Mouse (Mus musculus) heart, embryonic 16.5 days (tissue): Measurements from ENCODE around the gene Tmem28. TPM values are rescaled to one million over a fixed set of nuclear protein-coding genes. Genes with fewer than 3 reads are reported as not detected.

ENCODE experiments used
- ATAC-seq: fragments of 200-750 bp; cut with Nextera tagmentation; replicated peaks from 2 replicates; pipeline ENCODE4 v1.8.0; 2017; ENCODE audit warnings: moderate number of reproducible peaks; ENCODE audit not compliant: insufficient read depth, low FRiP score; ENCODE audit errors: extremely low read depth
- H3K27ac ChIP-seq: fragments of 300-500 bp; sonication (generic); 2 replicates; pipeline ENCODE4 v1.5.1; 2014; ENCODE audit warnings: mild to moderate bottlenecking, low read length, control low read depth, moderate library complexity
- H3K27me3 ChIP-seq: fragments of 300-500 bp; sonication (generic); 2 replicates; pipeline ENCODE4 v1.6.1; 2014; ENCODE audit warnings: low read length, mixed read lengths; ENCODE audit not compliant: control insufficient read depth, insufficient read depth
- H3K36me3 ChIP-seq: fragments of 300-500 bp; sonication (generic); 2 replicates; pipeline ENCODE4 v1.6.1; 2014; ENCODE audit not compliant: control insufficient read depth, insufficient read depth
- H3K4me1 ChIP-seq: fragments of 300-500 bp; sonication (generic); 2 replicates; pipeline ENCODE4 v1.6.1; 2014; ENCODE audit warnings: low read length, mixed read lengths; ENCODE audit not compliant: control insufficient read depth, insufficient read depth
- H3K4me2 ChIP-seq: fragments of 300-500 bp; sonication (generic); 2 replicates; pipeline ENCODE4 v1.6.1; 2014; ENCODE audit warnings: low read depth, mild to moderate bottlenecking, control low read depth, low read length
- H3K4me3 ChIP-seq: fragments of 300-500 bp; sonication (generic); 2 replicates; pipeline ENCODE4 v1.5.1; 2014; ENCODE audit warnings: mild to moderate bottlenecking, control low read depth, low read length
- H3K9ac ChIP-seq: fragments of 300-500 bp; sonication (generic); 2 replicates; pipeline ENCODE4 v1.6.1; 2014; ENCODE audit warnings: low read length, control low read depth
- H3K9me3 ChIP-seq: fragments of 300-500 bp; sonication (generic); replicated peaks from 2 replicates; pipeline ENCODE4 v1.6.1; 2016; ENCODE audit warnings: low read length; ENCODE audit not compliant: control insufficient read depth
- WGBS: fragments of 180-500 bp; shearing (Covaris S2); extraction: QIAGEN DNeasy Blood & Tissue Kit; methylation state at CpG from one replicate; pipeline ENCODE4 v1.1.7; 2014; 5-methylcytosine and 5-hydroxymethylcytosine counted together
- polyA plus RNA-seq: library from polyadenylated mRNA; unstranded; fragments of >200 nt; fragmentation: Nextera tagmentation; extraction: Ambion mirVana; gene quantifications from 2 replicates; pipeline ENCODE4 v1.2.1, GENCODE M21; 2015

Gene Tmem28
- polyA plus RNA-seq, 1 experiment from 2014 or later, result 0.05 TPM

DNA sequence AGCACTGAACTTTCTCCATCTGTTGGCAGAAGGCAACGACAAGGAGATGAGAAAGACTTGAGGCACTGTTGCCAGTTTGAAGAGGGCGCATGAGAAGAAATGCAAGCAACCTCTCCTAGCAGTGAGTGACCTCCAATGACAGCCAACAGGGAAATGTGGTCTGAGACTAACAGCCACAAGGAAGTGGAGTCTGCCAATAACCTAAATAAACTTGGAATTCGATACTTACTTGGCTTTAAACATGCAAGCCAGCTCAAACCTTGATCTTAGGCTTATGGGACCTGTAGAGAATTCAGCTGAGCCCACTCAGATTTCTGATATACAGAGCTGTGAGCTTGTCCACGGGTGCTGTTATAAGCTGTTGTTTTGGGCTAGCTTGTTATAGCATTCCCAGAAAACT lies 51.4 kb downstream of the Tmem28 start:
- Histone ChIP-seq H3K9me3 (no peaks in the 10 kb centered on the region), H3K27ac (peak overlapping the region; percentile 77), H3K36me3 (no peaks in the 10 kb centered on the region), H3K27me3 (no peaks in the 10 kb centered on the region), H3K9ac (no peak overlapping the region), H3K4me2 (no peak overlapping the region), H3K4me3 (no peak overlapping the region), H3K4me1 (peaks cover 5% of the 10 kb centered on the region; the same call in 1 of the 2 replicates)
- 54% methylated on average over 4 of the region's 4 CpGs for WGBS
- ATAC-seq, result no peak; the same call in 1 of the 2 replicates

DNA sequence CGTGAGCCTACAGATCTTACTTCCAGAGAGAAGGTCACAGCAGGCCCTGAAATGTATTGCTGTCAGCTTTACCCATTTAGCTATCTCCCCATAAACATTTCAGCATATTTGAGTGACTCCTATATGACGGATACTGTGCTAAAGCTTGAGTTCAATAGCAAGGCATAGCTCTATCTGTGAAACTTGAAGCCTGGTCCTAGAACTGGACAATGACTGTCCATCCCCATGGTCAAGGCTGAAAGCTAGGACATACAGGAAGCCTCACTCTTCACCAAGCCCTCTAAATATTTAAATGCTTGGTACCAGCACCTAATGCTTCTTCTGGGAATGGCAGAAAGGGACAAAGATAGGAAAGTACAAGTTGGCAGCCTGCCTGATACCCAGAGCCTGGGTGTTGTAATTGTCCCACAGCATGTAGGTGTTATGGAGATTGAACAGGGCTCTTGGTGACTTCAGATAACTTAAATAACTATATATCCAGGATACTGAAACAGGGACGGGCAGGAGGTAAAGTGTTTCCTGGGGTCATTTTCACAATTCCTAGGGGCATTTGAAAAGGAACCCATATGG lies 51.9 kb downstream of the Tmem28 start:
- Histone ChIP-seq H3K9me3 (no peaks in the 10 kb centered on the region), H3K4me2 (no peak overlapping the region), H3K4me3 (no peak overlapping the region), H3K36me3 (no peaks in the 10 kb centered on the region), H3K9ac (no peak overlapping the region), H3K27me3 (no peaks in the 10 kb centered on the region), H3K4me1 (peaks cover 5% of the 10 kb centered on the region; the same call in 1 of the 2 replicates), H3K27ac (peak overlapping the region; percentile 77)
- ATAC-seq, result peak; percentile 78
- 46% methylated on average over 3 of the region's 3 CpGs for WGBS

DNA sequence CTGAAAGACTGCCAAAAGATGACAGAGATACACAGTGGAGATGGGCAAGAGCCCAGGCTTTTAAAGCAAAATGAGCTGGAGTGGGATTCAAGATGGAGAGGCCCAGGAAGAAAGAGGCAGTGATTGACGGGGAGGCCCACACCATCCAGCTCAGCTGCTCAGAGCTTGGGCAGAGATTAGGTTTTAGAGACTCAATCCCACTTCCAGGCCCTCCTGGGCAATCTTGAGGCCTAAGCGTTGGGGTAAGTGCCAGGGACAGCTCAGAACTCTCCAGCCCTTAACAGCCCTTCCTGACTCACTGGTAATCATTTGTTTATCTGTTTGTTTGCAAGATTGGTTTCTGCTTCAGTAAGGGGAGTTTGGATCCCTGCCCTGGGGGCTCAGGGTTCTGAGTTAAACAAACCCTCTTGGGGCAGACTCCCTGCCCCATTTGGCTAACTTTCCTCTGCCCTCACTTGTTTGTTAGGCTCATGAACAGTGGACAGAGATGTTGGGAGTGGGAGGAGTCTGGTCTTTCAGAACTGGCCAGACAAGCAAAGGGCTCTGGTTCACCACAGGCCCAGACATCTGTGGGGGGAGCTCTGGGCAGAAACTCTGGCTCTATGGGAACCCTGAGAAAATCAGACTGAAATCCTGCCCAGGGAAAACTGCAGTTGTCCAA lies 52.6 kb downstream of the Tmem28 start:
- WGBS, result 27% methylated on average over 2 of the region's 2 CpGs
- ATAC-seq, result 0 out of 2 replicates have a peak, but pooled peaks have one; percentile 43
- Histone ChIP-seq H3K4me3 (no peak overlapping the region), H3K4me1 (peaks cover 5% of the 10 kb centered on the region; the same call in 1 of the 2 replicates), H3K4me2 (no peak overlapping the region), H3K9ac (no peak overlapping the region), H3K36me3 (no peaks in the 10 kb centered on the region), H3K27me3 (no peaks in the 10 kb centered on the region), H3K9me3 (no peaks in the 10 kb centered on the region), H3K27ac (peak overlapping the region; percentile 77)

DNA sequence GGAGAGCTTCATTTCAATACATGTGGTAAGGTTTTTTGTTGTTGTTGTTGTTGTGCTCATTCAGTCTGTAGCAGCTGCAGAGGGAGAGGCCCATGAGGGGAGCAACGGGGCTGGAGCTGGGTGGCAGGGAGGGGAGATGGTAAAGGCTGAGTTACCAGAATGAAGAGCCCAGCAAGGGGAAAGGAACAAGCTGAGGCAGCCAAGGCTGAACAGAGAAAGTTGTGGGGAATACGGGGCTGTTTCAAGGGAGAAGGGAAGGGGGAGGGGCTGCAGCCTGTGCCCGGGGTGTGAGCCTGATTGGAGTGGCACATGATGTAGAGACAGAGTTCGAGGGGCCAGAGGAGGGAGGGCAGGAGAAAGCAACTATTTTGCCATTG lies 53.1 kb downstream of the Tmem28 start:
- no peak for ATAC-seq
- 33% methylated on average over 4 of the region's 4 CpGs for WGBS

DNA sequence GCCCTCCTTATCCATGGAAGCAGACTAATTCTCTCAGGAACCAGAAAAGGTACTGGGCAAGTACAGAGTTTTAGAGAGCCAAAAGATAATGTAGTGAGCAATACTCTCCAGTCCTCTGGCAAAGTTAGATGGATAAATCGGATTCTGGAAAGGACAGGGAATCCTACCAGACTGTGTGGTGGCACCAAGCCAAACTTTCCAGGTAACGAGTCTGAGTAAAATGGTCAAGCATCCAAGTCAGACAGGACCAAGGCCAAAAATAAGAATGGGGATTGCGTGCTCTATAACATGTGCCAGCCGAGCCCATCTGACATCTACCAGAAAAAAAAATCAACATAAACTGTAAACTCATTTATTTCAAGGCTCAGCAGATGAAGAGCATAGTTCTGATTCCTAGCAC lies 56.0 kb downstream of the Tmem28 start:
- no peak overlapping the region for H3K9ac ChIP-seq
- H3K9me3 ChIP-seq, result no peaks in the 10 kb centered on the region
- no peak overlapping the region for H3K27ac ChIP-seq
- no peak for ATAC-seq
- 48% methylated on average over 4 of the region's 4 CpGs for WGBS
- H3K4me3 ChIP-seq, result no peak overlapping the region
- H3K4me2 ChIP-seq, result no peak overlapping the region
- H3K27me3 ChIP-seq, result no peaks in the 10 kb centered on the region
- peaks cover 5% of the 10 kb centered on the region; the same call in 1 of the 2 replicates for H3K4me1 ChIP-seq
- H3K36me3 ChIP-seq, result no peaks in the 10 kb centered on the region

More for the DNA sequence above, 53.1 kb downstream of the Tmem28 start:
- Histone ChIP-seq H3K9me3 (no peaks in the 10 kb centered on the region), H3K27me3 (no peaks in the 10 kb centered on the region), H3K27ac (peak overlapping the region; percentile 77), H3K9ac (no peak overlapping the region), H3K4me3 (no peak overlapping the region), H3K4me1 (peaks cover 5% of the 10 kb centered on the region; the same call in 1 of the 2 replicates), H3K36me3 (no peaks in the 10 kb centered on the region), H3K4me2 (no peak overlapping the region)

DNA sequence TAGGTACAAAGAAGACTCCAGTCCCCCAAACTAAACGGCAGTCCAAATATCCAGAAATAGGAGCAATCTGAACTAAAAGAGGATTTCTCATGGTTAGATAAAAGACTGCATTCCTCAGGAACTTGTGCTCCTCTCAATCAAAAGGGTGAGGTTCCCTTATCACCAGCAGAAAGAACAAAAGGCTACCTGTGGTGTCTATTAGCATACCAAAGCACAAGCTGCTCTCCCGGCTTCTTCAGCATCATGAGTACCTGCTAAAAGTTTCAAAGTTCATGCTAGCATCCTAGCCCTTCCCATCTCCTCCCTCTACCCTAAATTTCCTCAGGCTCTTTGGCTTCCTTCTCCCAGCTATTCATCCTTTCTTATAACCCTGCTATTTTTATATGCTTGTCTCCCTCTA lies 62.6 kb downstream of the Tmem28 start:
- Histone ChIP-seq H3K27ac (no peak overlapping the region), H3K4me3 (no peak overlapping the region), H3K9me3 (no peaks in the 10 kb centered on the region), H3K4me2 (no peak overlapping the region), H3K27me3 (no peaks in the 10 kb centered on the region), H3K36me3 (no peaks in the 10 kb centered on the region), H3K4me1 (no peaks in the 10 kb centered on the region), H3K9ac (no peak overlapping the region)
- no peak for ATAC-seq
- WGBS, result 35% methylated on average over 2 of the region's 2 CpGs

Other genes starting within 250 kb of the Tmem28 start
- gene Eda, start 154.6 kb downstream of the Tmem28 start, polyA plus RNA-seq, result 2.0 and 2.6 TPM in 2 replicates